Mouse (Mus musculus): Measurements from ENCODE around the gene Cdh20. TPM values are rescaled to one million over a fixed set of nuclear protein-coding genes. Genes with fewer than 3 reads are reported as not detected.

Gene Cdh20
- polyA plus RNA-seq, 1 experiment from 2014 or later: 2.3 TPM

DNA sequence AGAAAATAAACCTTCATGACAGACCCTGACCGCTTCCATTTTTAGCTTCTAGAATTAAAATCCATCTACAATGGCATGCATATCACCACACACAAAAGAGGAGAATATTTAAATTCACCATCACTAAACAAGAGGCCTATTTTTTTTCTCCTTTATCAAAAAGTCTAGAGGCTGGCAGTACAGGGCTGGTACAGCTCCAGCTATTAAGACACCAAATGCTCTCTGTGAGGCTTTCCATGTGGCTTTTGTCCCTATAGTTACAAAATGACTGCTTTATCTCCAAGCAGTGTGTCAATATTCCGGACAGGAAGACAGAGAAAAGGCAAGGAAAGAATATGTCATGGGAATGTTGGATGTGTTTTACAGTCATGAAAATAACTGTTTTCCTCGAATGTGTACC lies 27.8 kb downstream of the Cdh20 start:
- no peak overlapping the region for H3K4me2 ChIP-seq (ENCODE audit: low read depth, low read length)
- H3K9ac ChIP-seq (replicated peaks; ENCODE audit: low read depth, low read length): no peak overlapping the region
- no peak overlapping the region for H3K27ac ChIP-seq (ENCODE audit: low read depth, low read length)
- no peaks in the 10 kb centered on the region for H3K36me3 ChIP-seq (ENCODE audit: control insufficient read depth, insufficient read depth, low read length)
- no peaks in the 10 kb centered on the region for H3K27me3 ChIP-seq (ENCODE audit: control insufficient read depth, insufficient read depth, low read length)
- no peaks in the 10 kb centered on the region for H3K4me1 ChIP-seq (ENCODE audit: control insufficient read depth, insufficient read depth, low read length)
- H3K9me3 ChIP-seq (ENCODE audit: control insufficient read depth, low read length): no peaks in the 10 kb centered on the region
- WGBS: 67% methylated on average over 3 of the region's 3 CpGs
- H3K4me3 ChIP-seq (ENCODE audit: low read depth, low read length): no peak overlapping the region
- ATAC-seq (ENCODE audit: low read depth): no peak

DNA sequence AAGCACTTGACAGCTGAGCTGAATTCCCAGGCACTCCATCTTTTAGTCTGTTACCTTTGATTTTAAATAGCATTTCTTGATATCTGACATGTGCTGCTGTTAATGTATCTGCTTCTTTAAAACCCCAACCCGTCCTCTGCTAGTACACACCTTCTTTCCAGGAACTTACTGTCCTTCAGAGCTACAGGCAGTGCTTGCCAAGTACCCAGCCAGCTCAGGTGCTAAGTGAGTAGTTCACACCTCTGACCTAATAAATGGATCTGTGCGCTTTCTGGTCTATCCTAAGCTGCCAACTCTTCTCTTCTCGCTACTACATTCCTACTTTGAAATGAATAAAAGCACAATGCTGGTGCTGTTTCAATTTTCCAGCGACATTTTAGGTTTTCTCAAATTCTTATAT lies 28.8 kb downstream of the Cdh20 start:
- Histone ChIP-seq H3K36me3 (ENCODE audit: control insufficient read depth, insufficient read depth, low read length) (no peaks in the 10 kb centered on the region), H3K27me3 (ENCODE audit: control insufficient read depth, insufficient read depth, low read length) (no peaks in the 10 kb centered on the region), H3K4me2 (ENCODE audit: low read depth, low read length) (no peak overlapping the region), H3K9ac (replicated peaks; ENCODE audit: low read depth, low read length) (no peak overlapping the region), H3K4me3 (ENCODE audit: low read depth, low read length) (no peak overlapping the region), H3K4me1 (ENCODE audit: control insufficient read depth, insufficient read depth, low read length) (no peaks in the 10 kb centered on the region), H3K9me3 (ENCODE audit: control insufficient read depth, low read length) (no peaks in the 10 kb centered on the region), H3K27ac (ENCODE audit: low read depth, low read length) (no peak overlapping the region)
- ATAC-seq (ENCODE audit: low read depth): no peak
- 83% methylated on average over 4 of the region's 4 CpGs for WGBS

DNA sequence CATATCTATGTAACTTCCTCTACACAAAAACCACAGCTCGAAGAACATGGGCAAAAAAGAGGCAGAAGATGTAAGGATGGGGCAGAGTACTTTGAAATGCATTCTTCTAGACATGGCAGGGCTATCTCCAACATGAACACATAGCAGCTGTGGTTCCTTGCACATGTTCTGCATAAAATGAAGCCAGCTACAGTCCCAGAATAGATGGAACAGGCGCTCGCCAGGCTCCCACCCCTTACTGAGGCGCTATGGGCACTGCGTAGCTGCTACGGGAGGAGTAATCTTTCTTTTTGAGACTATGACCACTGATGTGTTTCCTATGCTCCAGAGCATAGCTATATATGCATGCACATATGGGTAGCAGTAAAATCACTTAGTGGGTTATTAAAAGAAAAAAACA lies 36.4 kb downstream of the Cdh20 start:
- no peak for ATAC-seq (ENCODE audit: low read depth)
- H3K4me1 ChIP-seq (ENCODE audit: control insufficient read depth, insufficient read depth, low read length): no peaks in the 10 kb centered on the region
- no peak overlapping the region for H3K4me2 ChIP-seq (ENCODE audit: low read depth, low read length)
- no peaks in the 10 kb centered on the region for H3K9me3 ChIP-seq (ENCODE audit: control insufficient read depth, low read length)
- H3K4me3 ChIP-seq (ENCODE audit: low read depth, low read length): no peak overlapping the region
- no peak overlapping the region for H3K9ac ChIP-seq (replicated peaks; ENCODE audit: low read depth, low read length)
- WGBS: 95% methylated on average over 6 of the region's 6 CpGs
- no peak overlapping the region for H3K27ac ChIP-seq (ENCODE audit: low read depth, low read length)
- H3K36me3 ChIP-seq (ENCODE audit: control insufficient read depth, insufficient read depth, low read length): no peaks in the 10 kb centered on the region
- no peaks in the 10 kb centered on the region for H3K27me3 ChIP-seq (ENCODE audit: control insufficient read depth, insufficient read depth, low read length)

DNA sequence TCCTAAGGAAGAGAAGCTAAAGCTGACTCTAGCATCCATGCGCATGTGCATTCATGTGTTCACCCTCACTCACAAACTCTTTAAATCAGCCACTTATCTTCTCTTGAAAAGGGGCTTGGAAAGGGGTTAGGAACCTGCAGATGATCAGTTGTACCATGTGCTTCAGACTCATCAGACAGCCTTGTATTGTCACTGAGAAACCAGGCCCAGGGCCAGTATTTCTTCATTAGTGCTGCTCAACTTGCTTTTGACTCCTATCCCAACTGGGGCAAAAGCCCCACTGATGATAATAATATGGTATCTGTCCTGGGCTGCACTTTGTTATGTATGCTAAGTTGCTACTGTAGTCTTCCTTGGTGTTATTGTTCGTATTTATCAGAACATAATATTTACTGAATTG lies 38.9 kb downstream of the Cdh20 start:
- no peaks in the 10 kb centered on the region for H3K9me3 ChIP-seq (ENCODE audit: control insufficient read depth, low read length)
- no peak for ATAC-seq (ENCODE audit: low read depth)
- H3K27me3 ChIP-seq (ENCODE audit: control insufficient read depth, insufficient read depth, low read length): no peaks in the 10 kb centered on the region
- H3K4me2 ChIP-seq (ENCODE audit: low read depth, low read length): no peak overlapping the region
- no peak overlapping the region for H3K27ac ChIP-seq (ENCODE audit: low read depth, low read length)
- no peak overlapping the region for H3K4me3 ChIP-seq (ENCODE audit: low read depth, low read length)
- no peaks in the 10 kb centered on the region for H3K4me1 ChIP-seq (ENCODE audit: control insufficient read depth, insufficient read depth, low read length)
- H3K36me3 ChIP-seq (ENCODE audit: control insufficient read depth, insufficient read depth, low read length): no peaks in the 10 kb centered on the region
- no peak overlapping the region for H3K9ac ChIP-seq (replicated peaks; ENCODE audit: low read depth, low read length)
- WGBS: 91% methylated on average over 2 of the region's 2 CpGs

DNA sequence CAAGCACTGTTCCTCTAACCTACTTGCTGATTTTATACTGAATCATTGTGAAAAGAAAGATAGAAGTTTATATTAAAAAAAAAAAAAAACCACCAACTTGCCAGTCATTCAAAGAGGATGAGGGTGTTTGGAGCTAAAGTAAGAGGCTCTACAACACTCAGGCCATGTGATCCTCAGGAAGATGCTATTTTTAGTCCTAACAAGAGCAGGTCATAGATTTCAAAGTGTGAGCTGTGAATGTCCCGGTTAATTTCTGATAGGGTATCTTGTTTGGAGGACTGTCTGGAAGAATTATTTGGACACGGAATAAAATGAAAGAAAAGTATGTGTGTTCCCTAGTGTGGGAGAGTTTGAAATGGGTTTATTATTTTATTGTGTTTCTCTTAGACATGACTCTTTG lies 49.2 kb downstream of the Cdh20 start:
- no peak overlapping the region for H3K4me2 ChIP-seq (ENCODE audit: low read depth, low read length)
- H3K27me3 ChIP-seq (ENCODE audit: control insufficient read depth, insufficient read depth, low read length): no peaks in the 10 kb centered on the region
- H3K27ac ChIP-seq (ENCODE audit: low read depth, low read length): no peak overlapping the region
- no peaks in the 10 kb centered on the region for H3K9me3 ChIP-seq (ENCODE audit: control insufficient read depth, low read length)
- H3K36me3 ChIP-seq (ENCODE audit: control insufficient read depth, insufficient read depth, low read length): no peaks in the 10 kb centered on the region
- no peaks in the 10 kb centered on the region for H3K4me1 ChIP-seq (ENCODE audit: control insufficient read depth, insufficient read depth, low read length)
- 87% methylated on average over 2 of the region's 2 CpGs for WGBS
- H3K4me3 ChIP-seq (ENCODE audit: low read depth, low read length): no peak overlapping the region
- no peak overlapping the region for H3K9ac ChIP-seq (replicated peaks; ENCODE audit: low read depth, low read length)
- no peak for ATAC-seq (ENCODE audit: low read depth)

DNA sequence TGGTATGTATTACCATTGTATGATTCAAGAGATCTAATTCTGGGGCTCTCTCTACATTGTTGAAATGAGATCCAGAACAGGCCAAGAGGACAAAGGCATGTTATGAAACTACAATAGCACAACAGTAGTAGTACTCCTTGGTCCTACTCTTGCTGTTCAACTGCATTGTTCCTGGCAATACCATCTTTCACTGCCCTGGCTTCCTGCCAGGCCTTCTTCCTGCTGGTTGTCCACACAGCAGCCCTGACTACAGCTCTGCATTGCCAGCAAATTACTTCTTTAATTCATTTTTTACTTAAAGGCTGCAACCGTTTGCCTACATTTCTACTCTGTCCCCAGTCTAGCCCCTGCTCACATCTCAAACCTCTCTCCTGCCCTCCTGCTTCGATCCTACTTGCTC lies 59.8 kb downstream of the Cdh20 start:
- Histone ChIP-seq H3K9ac (replicated peaks; ENCODE audit: low read depth, low read length) (no peak overlapping the region), H3K4me1 (ENCODE audit: control insufficient read depth, insufficient read depth, low read length) (no peaks in the 10 kb centered on the region), H3K27ac (ENCODE audit: low read depth, low read length) (no peak overlapping the region), H3K4me2 (ENCODE audit: low read depth, low read length) (no peak overlapping the region), H3K9me3 (ENCODE audit: control insufficient read depth, low read length) (no peaks in the 10 kb centered on the region), H3K36me3 (ENCODE audit: control insufficient read depth, insufficient read depth, low read length) (no peaks in the 10 kb centered on the region), H3K27me3 (ENCODE audit: control insufficient read depth, insufficient read depth, low read length) (no peaks in the 10 kb centered on the region), H3K4me3 (ENCODE audit: low read depth, low read length) (no peak overlapping the region)
- no peak for ATAC-seq (ENCODE audit: low read depth)
- WGBS: 80% methylated on average over 2 of the region's 2 CpGs

DNA sequence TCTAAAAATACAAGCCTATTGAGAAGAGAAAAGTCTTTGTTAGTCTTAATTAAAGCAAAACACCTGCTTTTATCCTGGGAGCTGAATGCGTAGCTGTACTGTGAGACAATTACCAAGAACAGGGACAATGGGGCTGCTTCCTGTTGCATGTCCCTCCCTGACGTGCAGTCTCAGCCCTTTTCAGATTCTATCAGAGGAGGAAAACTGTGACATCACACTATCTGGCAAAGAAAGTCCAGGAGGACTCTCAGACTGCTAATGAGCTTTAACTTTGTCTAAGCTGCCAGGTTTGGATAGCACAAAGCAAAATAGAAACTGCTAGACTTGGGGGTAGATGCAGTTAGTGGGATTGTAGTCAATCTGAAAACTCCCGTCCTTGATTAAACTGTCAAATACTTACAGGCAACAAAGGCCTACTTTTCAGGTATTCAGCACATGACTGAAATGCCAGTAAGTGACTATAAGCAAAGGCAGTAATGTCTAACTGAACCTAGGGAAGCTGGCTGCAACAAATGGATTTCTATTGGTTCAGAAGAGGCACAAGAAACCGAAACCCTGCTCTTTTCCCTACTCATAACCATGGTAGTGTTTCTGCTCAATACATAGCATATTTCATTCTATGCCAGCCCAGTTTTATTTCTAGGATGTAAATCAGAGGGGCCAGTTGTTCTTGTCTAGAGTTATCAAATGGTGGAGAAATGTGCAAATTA lies 70.0 kb downstream of the Cdh20 start:
- H3K27ac ChIP-seq (ENCODE audit: low read depth, low read length): no peak overlapping the region

DNA sequence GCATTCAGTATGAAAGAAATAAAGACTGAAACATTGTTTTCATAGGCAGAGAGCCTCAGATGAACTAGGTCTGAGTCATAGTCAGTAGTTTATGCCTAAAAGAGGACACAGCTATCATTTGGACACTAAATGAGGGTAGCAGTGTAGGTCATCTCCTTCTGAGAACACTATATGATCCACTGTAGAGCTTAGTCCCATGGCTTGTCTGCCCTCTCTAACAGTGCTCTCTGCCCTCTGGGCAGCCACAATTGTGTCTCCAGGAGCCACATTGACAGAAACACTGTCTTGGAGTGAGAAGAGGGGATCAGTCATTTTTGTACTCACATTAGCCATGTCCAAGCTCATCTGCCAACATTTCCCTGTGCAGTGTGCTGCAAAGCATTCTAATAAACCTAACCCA lies 70.7 kb downstream of the Cdh20 start:
- Histone ChIP-seq H3K4me1 (ENCODE audit: control insufficient read depth, insufficient read depth, low read length) (no peaks in the 10 kb centered on the region), H3K36me3 (ENCODE audit: control insufficient read depth, insufficient read depth, low read length) (no peaks in the 10 kb centered on the region), H3K9me3 (ENCODE audit: control insufficient read depth, low read length) (no peaks in the 10 kb centered on the region), H3K4me2 (ENCODE audit: low read depth, low read length) (no peak overlapping the region), H3K27ac (ENCODE audit: low read depth, low read length) (no peak overlapping the region), H3K27me3 (ENCODE audit: control insufficient read depth, insufficient read depth, low read length) (no peaks in the 10 kb centered on the region), H3K9ac (replicated peaks; ENCODE audit: low read depth, low read length) (no peak overlapping the region), H3K4me3 (ENCODE audit: low read depth, low read length) (no peak overlapping the region)
- no peak for ATAC-seq (ENCODE audit: low read depth)

More for the DNA sequence above, 70.0 kb downstream of the Cdh20 start:
- H3K4me1 ChIP-seq (ENCODE audit: control insufficient read depth, insufficient read depth, low read length): no peaks in the 10 kb centered on the region
- no peak; the same call in 1 of the 2 replicates for ATAC-seq (ENCODE audit: low read depth)
- no peak overlapping the region for H3K4me2 ChIP-seq (ENCODE audit: low read depth, low read length)
- WGBS: 49% methylated on average over 4 of the region's 4 CpGs
- no peak overlapping the region for H3K9ac ChIP-seq (replicated peaks; ENCODE audit: low read depth, low read length)
- H3K9me3 ChIP-seq (ENCODE audit: control insufficient read depth, low read length): no peaks in the 10 kb centered on the region
- H3K27me3 ChIP-seq (ENCODE audit: control insufficient read depth, insufficient read depth, low read length): no peaks in the 10 kb centered on the region
- no peak overlapping the region for H3K4me3 ChIP-seq (ENCODE audit: low read depth, low read length)
- H3K36me3 ChIP-seq (ENCODE audit: control insufficient read depth, insufficient read depth, low read length): no peaks in the 10 kb centered on the region

DNA sequence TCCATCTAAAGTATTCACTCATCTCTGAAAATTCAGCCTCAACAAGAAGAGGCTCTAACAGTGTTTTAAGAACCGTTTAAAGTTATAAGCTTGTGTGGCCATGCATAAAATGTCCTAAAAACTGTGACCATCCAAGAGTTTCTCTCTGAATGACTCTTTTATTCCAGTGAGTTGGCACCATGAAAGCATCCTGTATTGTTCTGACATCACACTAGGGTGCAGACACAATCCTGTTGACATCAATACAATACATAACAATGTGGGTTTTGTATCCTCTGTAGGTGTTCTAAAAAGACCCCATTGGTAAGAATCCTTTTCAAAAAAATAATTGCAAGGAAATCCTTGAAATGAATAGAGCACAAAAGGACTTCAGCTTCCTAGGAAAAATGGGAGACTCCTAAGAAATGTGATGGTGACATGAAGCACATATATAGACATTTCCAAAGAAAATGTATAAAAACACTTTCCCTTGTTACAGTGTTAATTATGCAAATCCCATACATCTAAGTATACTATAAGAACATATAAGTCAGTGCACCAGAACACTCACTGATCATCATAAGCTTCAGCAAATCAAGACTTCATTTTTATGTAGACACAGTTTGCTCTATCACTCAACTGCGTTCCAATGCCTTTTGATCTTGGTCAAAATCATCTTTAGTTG lies 80.1 kb downstream of the Cdh20 start:
- Histone ChIP-seq H3K4me3 (ENCODE audit: low read depth, low read length) (no peak overlapping the region), H3K9ac (replicated peaks; ENCODE audit: low read depth, low read length) (no peak overlapping the region), H3K27me3 (ENCODE audit: control insufficient read depth, insufficient read depth, low read length) (no peaks in the 10 kb centered on the region), H3K9me3 (ENCODE audit: control insufficient read depth, low read length) (no peaks in the 10 kb centered on the region), H3K4me2 (ENCODE audit: low read depth, low read length) (no peak overlapping the region), H3K27ac (ENCODE audit: low read depth, low read length) (no peak overlapping the region), H3K4me1 (ENCODE audit: control insufficient read depth, insufficient read depth, low read length) (no peaks in the 10 kb centered on the region), H3K36me3 (ENCODE audit: control insufficient read depth, insufficient read depth, low read length) (no peaks in the 10 kb centered on the region)
- no peak for ATAC-seq (ENCODE audit: low read depth)
- WGBS: 19% methylated on average over 2 of the region's 2 CpGs
